Mouse (Mus musculus) skeletal muscle tissue, adult 2 months (tissue): ENCODE data around the gene Khk.
A peak's percentile ranks its signal among the peaks of the same experiment; 100 is the strongest.

Experiments
- DNase-seq: peaks from one replicate; pipeline ENCODE4 v3.0.0-alpha.2; 2012; ENCODE audit warnings: low read depth, low spot score

The Khk gene

GRCm38 (mm10) chr5:30913060-30913841, 8.0 kb upstream of the Khk start, which contains the start of gene Emilin1:
Gene Emilin1 (plus strand): TSS chr5:30913402.
- peak; percentile 83 for DNase-seq

GRCm38 (mm10) chr5:30914101-30914635, 7.1 kb upstream of the Khk start:
- DNase-seq = no peak

- no peak for DNase-seq
These were observed 6.4 kb upstream of the Khk start for GRCm38 (mm10) chr5:30914849-30915248.

GRCm38 (mm10) chr5:30915456-30915855, 5.8 kb upstream of the Khk start:
- DNase-seq = no peak

GRCm38 (mm10) chr5:30915974-30916433, 5.2 kb upstream of the Khk start:
- peak; percentile 96 for DNase-seq

- no peak for DNase-seq
These were observed 4.4 kb upstream of the Khk start for GRCm38 (mm10) chr5:30916841-30917240.

- DNase-seq = no peak
These were observed 3.9 kb upstream of the Khk start for GRCm38 (mm10) chr5:30917348-30917747.

- DNase-seq = no peak
These were observed 3.1 kb upstream of the Khk start for GRCm38 (mm10) chr5:30917891-30918670.

GRCm38 (mm10) chr5:30918691-30919090, 2.5 kb upstream of the Khk start:
- no peak for DNase-seq

- no peak for DNase-seq
These were observed 1.2 kb upstream of the Khk start for GRCm38 (mm10) chr5:30919831-30920614.

- DNase-seq = no peak
These were observed 610 bp upstream of the Khk start for GRCm38 (mm10) chr5:30920621-30921020.

GRCm38 (mm10) chr5:30922581-30923041, 1.4 kb downstream of the Khk start:
- no peak for DNase-seq

GRCm38 (mm10) chr5:30923119-30923518, 1.9 kb downstream of the Khk start:
- no peak for DNase-seq

GRCm38 (mm10) chr5:30924614-30925013, 3.4 kb downstream of the Khk start:
- DNase-seq = no peak

- no peak for DNase-seq
These were observed 4.0 kb downstream of the Khk start for GRCm38 (mm10) chr5:30925217-30925616.

- DNase-seq = no peak
These were observed 4.8 kb downstream of the Khk start for GRCm38 (mm10) chr5:30926073-30926472.

- DNase-seq = no peak
These were observed 6.8 kb downstream of the Khk start for GRCm38 (mm10) chr5:30927945-30928529.

- DNase-seq = peak; percentile 59
These were observed 8.9 kb downstream of the Khk start for GRCm38 (mm10) chr5:30930121-30930520.

- DNase-seq = no peak
These were observed 9.6 kb downstream of the Khk start for GRCm38 (mm10) chr5:30930846-30931245.

GRCm38 (mm10) chr5:30931378-30931777, 10.1 kb downstream of the Khk start:
- DNase-seq = peak; percentile 62

GRCm38 (mm10) chr5:30933705-30934104, 12.5 kb downstream of the Khk start:
- DNase-seq = no peak
